Mouse (Mus musculus): Measurements from ENCODE around the gene Lrif1. TPM values are rescaled to one million over a fixed set of nuclear protein-coding genes. Genes with fewer than 3 reads are reported as not detected.
"Not testable (repeated sequence)": the region's sequence is repeated elsewhere in the genome, so short reads cannot be mapped to it uniquely, and the experiment has no call there.

The Lrif1 gene
- not detected in 2 replicates for polyA plus RNA-seq (2012; ENCODE audit: insufficient read depth, insufficient read length, low replicate concordance, missing spikeins)

DNA sequence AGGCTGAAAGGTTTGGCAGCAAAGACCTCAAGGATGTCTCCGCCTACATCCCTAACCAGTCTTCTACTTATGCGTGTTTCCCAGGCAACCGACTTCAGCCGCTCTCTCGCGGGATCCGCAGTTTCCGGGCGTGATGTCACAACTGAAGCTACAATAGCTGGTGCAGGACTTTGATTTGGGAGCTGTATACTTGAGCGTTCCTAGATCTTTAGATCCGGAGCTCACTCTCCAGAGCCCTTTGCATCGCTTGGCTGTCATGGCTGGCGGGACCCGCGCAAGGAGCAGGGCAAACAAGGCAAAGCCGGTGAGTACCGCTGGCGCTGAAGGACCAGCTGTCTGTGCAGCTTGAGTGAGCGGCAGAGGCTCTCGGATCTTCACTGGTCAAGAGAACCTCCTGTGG is at the start of gene Lrif1:
TSS of gene Lrif1 (plus strand) at position 158 of the 400 bp plus-strand sequence.
- 1% methylated on average over 20 of the region's 20 CpGs for WGBS
- H3K4me1 ChIP-seq (ENCODE audit: control insufficient read depth, insufficient read depth, low read length) = no peaks in the 10 kb centered on the region
- TF ChIP-seq CTCF (IDR thresholded peaks at IDR 0.05; ENCODE audit: insufficient read depth, low read depth, low read length) (no peak), POLR2A (IDR thresholded peaks at IDR 0.05; ENCODE audit: insufficient read depth, low read depth, low read length) (peak; percentile 39; the same call in 1 of the 2 replicates)
- H3K4me3 ChIP-seq (ENCODE audit: insufficient read depth, low read depth, low read length) = peak within 1 kb of the TSS; percentile 96
- H3K27ac ChIP-seq (ENCODE audit: insufficient read depth, low read depth, low read length) = peak within 1 kb of the TSS; percentile 95

DNA sequence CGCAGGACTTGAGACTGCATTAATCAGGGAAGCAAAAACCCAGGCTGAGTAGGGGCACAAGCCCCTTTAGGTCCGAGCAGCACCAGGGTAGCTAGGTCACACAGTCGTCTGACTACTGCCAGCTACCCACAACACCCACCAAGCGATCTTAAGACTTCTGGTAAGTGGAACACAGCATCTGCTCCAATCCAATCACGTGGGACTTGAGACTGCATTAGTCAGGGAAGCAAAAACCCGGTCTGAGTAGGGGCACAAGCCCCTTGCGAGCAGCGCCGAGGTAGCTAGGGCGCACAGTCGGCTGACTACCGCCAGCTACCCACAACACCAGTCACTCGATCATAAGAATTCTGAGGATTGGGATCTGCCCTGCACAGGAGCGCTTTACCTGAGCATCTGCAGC is 12.0 kb upstream of the Lrif1 start:
- not testable (repeated sequence) for H3K4me3 ChIP-seq (ENCODE audit: insufficient read depth, low read depth, low read length); H3K27ac ChIP-seq (ENCODE audit: insufficient read depth, low read depth, low read length); H3K4me1 ChIP-seq (ENCODE audit: control insufficient read depth, insufficient read depth, low read length)
- WGBS = 74% methylated on average over 14 of the region's 14 CpGs

GRCm38 (mm10) chr3:106685381-106685780 is 594 bp downstream of the Lrif1 start:
- Histone ChIP-seq H3K27ac (ENCODE audit: insufficient read depth, low read depth, low read length) (no peak overlapping the region), H3K4me1 (ENCODE audit: control insufficient read depth, insufficient read depth, low read length) (no peaks in the 10 kb centered on the region), H3K4me3 (ENCODE audit: insufficient read depth, low read depth, low read length) (no peak overlapping the region; the same call in 1 of the 2 replicates)
- WGBS = 9% methylated on average over 1 of the region's 1 CpGs
- TF ChIP-seq POLR2A (IDR thresholded peaks at IDR 0.05; ENCODE audit: insufficient read depth, low read depth, low read length) (no peak), CTCF (IDR thresholded peaks at IDR 0.05; ENCODE audit: insufficient read depth, low read depth, low read length) (no peak)

DNA sequence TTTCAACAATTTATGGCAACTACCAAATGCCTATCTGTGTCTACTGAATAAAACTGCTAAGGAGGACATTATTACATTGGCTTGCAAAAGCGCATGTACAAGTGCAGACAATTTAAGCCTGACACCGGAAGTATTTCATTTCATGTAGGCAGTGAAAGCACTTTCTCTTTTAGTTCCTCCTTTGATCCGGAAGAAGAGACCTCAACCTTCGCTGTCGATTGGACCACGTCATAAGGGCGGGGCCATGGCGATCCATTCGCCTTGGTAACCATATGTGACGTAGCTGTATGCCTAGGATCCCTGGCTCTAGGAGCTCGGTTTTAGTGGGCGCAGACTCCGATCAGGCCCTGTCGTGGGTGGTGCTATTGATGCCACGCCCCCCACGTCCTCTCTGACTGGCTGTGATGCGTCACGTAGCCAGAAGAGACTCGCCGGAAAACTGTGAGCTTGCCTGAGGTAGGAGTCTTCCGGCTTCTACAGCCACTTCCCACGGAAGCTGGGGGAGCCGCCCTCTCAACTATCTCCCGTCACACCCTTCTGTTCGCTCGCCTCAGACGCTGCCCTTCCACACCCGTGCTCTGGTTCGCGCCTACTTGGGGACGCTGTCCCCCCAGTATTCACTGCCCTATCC is 36.7 kb downstream of the Lrif1 start:
- Histone ChIP-seq H3K4me1 (ENCODE audit: control insufficient read depth, insufficient read depth, low read length) (no peaks in the 10 kb centered on the region), H3K27ac (ENCODE audit: insufficient read depth, low read depth, low read length) (peak overlapping the region; percentile 93), H3K4me3 (ENCODE audit: insufficient read depth, low read depth, low read length) (peak overlapping the region; percentile 78)
- under 1% methylated on average over 31 of the region's 31 CpGs for WGBS
- TF ChIP-seq POLR2A (IDR thresholded peaks at IDR 0.05; ENCODE audit: insufficient read depth, low read depth, low read length) (no peak), CTCF (IDR thresholded peaks at IDR 0.05; ENCODE audit: insufficient read depth, low read depth, low read length) (no peak)

DNA sequence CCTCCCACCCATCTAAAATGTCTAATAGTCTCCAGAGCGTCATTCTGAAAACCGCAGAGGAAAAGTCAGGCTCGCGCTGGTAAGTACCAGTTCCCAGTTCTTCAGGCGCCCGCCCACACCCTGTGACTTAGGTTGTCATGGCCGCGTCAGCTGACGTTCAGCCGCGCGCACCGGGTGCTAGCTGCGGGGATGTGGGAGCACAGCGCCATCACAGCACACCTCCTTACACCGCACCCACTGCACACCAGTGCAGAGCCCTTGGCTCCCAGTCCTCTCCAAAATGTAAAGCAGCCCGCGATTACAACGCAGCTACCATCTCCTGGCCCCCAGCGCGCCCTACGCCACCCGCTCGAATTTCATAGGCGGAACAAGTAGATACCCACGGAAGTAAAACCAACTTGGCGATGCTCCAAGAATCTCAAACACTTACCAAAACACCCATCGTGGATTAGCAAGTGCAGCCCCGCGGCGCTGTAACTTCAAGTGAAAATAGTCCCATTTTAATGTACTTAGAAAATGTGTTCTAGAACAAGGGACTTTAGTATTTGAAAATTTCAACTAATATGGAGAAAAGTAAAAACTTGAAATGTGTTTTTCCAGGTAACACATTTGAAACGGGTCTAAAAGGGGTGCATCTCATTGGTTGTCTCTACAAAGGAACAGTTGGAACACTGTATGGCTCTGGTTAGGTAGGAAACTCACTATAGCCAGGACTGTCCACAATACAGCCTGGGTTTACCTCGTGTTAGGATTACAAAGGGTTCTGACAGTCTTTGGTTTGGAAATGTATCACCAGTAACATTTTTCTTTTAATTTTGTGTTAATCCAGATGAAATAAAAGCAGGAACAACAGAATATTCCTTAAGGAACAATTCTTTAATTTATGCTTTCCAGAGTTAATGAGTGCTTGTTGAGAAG is 37.5 kb downstream of the Lrif1 start:
- TF ChIP-seq CTCF (IDR thresholded peaks at IDR 0.05; ENCODE audit: insufficient read depth, low read depth, low read length) = no peak
- TF ChIP-seq POLR2A (IDR thresholded peaks at IDR 0.05; ENCODE audit: insufficient read depth, low read depth, low read length) = peak; percentile 37; the same call in 1 of the 2 replicates
- peak overlapping the region; percentile 78 for H3K4me3 ChIP-seq (ENCODE audit: insufficient read depth, low read depth, low read length)
- H3K4me1 ChIP-seq (ENCODE audit: control insufficient read depth, insufficient read depth, low read length) = no peaks in the 10 kb centered on the region
- H3K27ac ChIP-seq (ENCODE audit: insufficient read depth, low read depth, low read length) = peak overlapping the region; percentile 93
- under 1% methylated on average over 33 of the region's 33 CpGs for whole genome bisulfite sequencing

DNA sequence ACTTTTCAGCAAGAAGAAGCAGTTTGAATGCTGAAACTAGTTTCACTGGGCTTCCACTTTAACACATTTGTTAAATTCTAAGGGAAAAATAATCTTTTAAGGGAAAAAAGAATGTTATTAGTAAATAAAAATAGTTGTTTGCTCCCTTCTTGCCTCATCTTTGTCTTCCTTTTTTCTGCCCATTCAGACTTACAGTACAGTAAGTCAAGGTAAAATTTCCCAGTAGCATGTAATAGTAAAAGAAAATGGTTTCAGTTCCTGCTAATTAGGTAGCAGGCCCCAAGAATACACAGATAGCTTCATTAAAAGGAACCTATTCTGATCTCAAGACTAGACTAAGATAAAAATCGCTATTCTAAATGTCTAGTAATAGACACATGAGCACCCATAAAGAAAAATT is 71.1 kb downstream of the Lrif1 start:
- no peak overlapping the region for H3K27ac ChIP-seq (ENCODE audit: insufficient read depth, low read depth, low read length)
- TF ChIP-seq POLR2A (IDR thresholded peaks at IDR 0.05; ENCODE audit: insufficient read depth, low read depth, low read length) (no peak), CTCF (IDR thresholded peaks at IDR 0.05; ENCODE audit: insufficient read depth, low read depth, low read length) (no peak)
- WGBS = 78% methylated on average over 1 of the region's 1 CpGs
- no peak overlapping the region for H3K4me3 ChIP-seq (ENCODE audit: insufficient read depth, low read depth, low read length)
- no peaks in the 10 kb centered on the region for H3K4me1 ChIP-seq (ENCODE audit: control insufficient read depth, insufficient read depth, low read length)

- 93% methylated on average over 1 of the region's 1 CpGs for WGBS
- TF ChIP-seq POLR2A (IDR thresholded peaks at IDR 0.05; ENCODE audit: insufficient read depth, low read depth, low read length) = no peak
- TF ChIP-seq CTCF (IDR thresholded peaks at IDR 0.05; ENCODE audit: insufficient read depth, low read depth, low read length) = no peak
These were observed 87.0 kb downstream of the Lrif1 start for GRCm38 (mm10) chr3:106771834-106772233.

GRCm38 (mm10) chr3:106785130-106785529 is 100.3 kb downstream of the Lrif1 start:
- Histone ChIP-seq H3K4me1 (ENCODE audit: control insufficient read depth, insufficient read depth, low read length) (no peaks in the 10 kb centered on the region), H3K27ac (ENCODE audit: insufficient read depth, low read depth, low read length) (no peak overlapping the region), H3K4me3 (ENCODE audit: insufficient read depth, low read depth, low read length) (no peak overlapping the region)
- WGBS = 71% methylated on average over 3 of the region's 3 CpGs
- TF ChIP-seq POLR2A (IDR thresholded peaks at IDR 0.05; ENCODE audit: insufficient read depth, low read depth, low read length) = no peak
- TF ChIP-seq CTCF (IDR thresholded peaks at IDR 0.05; ENCODE audit: insufficient read depth, low read depth, low read length) = no peak

More at GRCm38 (mm10) chr3:106771834-106772233, 87.0 kb downstream of the Lrif1 start:
- no peak overlapping the region for H3K27ac ChIP-seq (ENCODE audit: insufficient read depth, low read depth, low read length)
- H3K4me1 ChIP-seq (ENCODE audit: control insufficient read depth, insufficient read depth, low read length) = no peaks in the 10 kb centered on the region
- H3K4me3 ChIP-seq (ENCODE audit: insufficient read depth, low read depth, low read length) = no peak overlapping the region

Other genes with a start within 250 kb of the Lrif1 start
- not detected in 2 replicates for gene Dennd2d, start 202.6 kb upstream of the Lrif1 start, polyA plus RNA-seq (2012; ENCODE audit: insufficient read depth, insufficient read length, low replicate concordance, missing spikeins)
- gene Dram2, start 137.2 kb upstream of the Lrif1 start, polyA plus RNA-seq (2012; ENCODE audit: insufficient read depth, insufficient read length, low replicate concordance, missing spikeins) = not detected in 2 replicates
- not detected in 2 replicates for gene Cept1, start 137.2 kb upstream of the Lrif1 start, polyA plus RNA-seq (2012; ENCODE audit: insufficient read depth, insufficient read length, low replicate concordance, missing spikeins)
- not detected in 2 replicates for gene Cd53, start 105.2 kb downstream of the Lrif1 start, polyA plus RNA-seq (2012; ENCODE audit: insufficient read depth, insufficient read length, low replicate concordance, missing spikeins)
- gene Olfr266, start 141.3 kb downstream of the Lrif1 start, polyA plus RNA-seq (2012; ENCODE audit: insufficient read depth, insufficient read length, low replicate concordance, missing spikeins) = not detected in 2 replicates

Measured in olfactory bulb, adult 2 months (tissue).